Mouse (Mus musculus) erythroblast, embryonic 14.5 days (primary cell): Measurements from ENCODE around the gene Gm28374.

Experiments used
- GATA1 ChIP-seq: IDR thresholded peaks from 2 replicates; pipeline ENCODE4 v1.6.1; 2012; ENCODE audit warnings: low read length, inconsistent platforms, mixed read lengths
- TAL1 ChIP-seq: IDR thresholded peaks from 3 replicates; pipeline ENCODE4 v1.6.1; 2012; ENCODE audit warnings: low read length, inconsistent platforms, mixed read lengths

DNA sequence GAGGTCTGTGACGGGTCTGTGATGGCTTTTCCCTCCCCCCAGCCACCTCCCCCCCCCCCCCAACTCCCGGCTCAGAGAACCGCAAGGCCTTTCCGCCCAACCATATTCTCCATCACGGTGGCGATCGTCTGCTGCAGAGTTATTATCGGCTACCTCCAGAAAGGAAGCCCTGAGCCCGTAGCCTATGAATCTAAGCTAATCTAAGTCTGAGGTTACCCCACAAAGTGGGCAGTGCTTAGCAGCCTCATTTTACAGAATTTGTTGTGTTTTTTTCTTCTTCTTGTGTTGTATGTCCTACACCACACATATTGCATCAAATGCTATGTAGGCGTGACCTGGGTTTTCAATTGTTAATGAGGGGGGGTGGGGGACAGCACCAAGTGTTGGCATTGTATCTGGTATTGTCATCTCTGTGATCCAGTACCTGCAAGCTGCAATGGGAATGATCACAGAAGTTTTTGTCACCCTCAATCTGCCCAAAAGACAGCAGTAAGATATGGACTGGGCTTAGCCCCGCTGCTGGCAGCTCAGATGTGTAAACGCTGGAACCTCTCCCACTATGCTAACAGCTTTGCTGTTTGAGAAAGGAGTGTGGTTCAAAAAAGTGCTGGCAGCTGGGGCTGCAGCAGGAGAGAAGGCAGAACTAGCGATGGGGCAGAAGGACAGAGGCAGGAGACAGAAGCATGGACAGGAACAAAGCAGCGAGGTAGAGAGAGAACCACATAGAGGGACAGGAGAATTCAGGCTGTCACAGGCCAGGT, 51.4 kb downstream of the Gm28374 start:
- TF ChIP-seq TAL1 (no peak), GATA1 (no peak)
